Mouse (Mus musculus) retina, embryonic 14.5 days (tissue): ENCODE measurements at regions not wholly inside any gene's neighbourhood (a gene's known extent, or its start where the extent isn't known, plus 50 kb on each side); places are given as distances from the start of the nearest gene placed in this dataset.

Source experiments
- DNase-seq: peaks from one replicate; pipeline ENCODE4 v3.0.0-alpha.2; 2015; ENCODE audit warnings: low spot score

DNA sequence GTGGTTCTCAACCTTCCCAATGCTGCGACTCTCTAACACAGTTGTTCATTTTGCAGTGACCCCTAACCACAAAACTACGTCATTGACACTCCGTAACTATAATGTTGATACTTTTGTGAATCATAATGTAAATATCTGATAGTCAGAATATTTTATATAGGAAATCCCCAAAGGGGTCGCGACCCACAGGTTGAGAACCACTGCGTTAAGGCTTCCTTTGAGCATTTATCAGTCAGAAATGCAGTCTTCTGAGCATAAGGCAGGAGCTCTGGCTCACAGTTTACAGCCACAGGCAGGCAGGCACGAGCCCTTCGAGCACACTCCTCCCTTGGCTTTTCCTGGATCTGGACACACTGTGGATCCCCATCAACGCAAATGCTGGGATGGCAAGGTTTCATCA lies 57.0 kb downstream of the Nxnl2 start:
- DNase-seq = no peak

DNA sequence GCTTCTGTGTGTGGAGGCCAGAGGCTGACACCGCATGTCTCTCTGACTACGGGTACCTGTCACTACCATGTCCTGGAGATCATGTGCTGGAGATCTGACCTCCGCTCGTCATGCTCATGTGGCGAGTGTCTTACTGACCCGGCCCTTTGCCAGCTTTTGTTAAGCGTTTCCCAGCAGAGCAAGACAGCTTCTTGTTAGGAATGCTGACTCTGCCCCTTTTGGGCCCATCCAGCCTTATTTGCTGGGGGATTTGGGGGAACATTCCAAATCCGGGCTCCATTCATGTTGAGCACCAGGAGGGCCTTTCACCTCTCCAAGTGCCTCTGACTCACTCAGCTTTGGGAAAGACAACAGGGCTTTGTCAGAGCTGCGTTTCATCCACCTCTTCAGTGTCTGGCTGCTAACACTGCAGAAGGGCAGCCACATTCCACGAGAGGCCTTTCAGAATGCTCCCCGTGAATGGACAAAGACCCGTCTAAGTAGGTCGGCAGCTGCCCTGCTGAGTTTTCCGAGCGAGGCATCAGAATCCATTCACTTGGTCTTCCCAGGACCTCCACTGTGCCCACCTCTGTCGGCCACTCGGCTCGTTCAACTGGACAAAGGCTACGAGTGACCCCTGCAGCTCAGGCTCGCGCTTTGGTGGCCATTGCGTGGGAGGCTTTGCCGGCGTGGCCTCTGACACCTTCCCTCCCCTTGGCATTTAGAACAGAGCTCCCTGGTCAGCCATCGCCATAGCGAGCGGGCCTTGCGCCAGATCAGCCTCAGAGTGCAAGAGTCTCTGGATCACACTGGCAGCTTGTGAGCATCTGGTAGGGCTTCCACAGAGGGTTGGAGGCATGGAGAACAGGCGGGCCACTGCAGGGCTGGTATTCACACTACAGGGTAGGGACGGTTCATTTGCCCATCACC lies 58.3 kb downstream of the Nxnl2 start:
- peak; percentile 83 for DNase-seq

GRCm38 (mm10) chr13:51229862-51230261 lies 59.0 kb downstream of the Nxnl2 start:
- DNase-seq = no peak

DNA sequence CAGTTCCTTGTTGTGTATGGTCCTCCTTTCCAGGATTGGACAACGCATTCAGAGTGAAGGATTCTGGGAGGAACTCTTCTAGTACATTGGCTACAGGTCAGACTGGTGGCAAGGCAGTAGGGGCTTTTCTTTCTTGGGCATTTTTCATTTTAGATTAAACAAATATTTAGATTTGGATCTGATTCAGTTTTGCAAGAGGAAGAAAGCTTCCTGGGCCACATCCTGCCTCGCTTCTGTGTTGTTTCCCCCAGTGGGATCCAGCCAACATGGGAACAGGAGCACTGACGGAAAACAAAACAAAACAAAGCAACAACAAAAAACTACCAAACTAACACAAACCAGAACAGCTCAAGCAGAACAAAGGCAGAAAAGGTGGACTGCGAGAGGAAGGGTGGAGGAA lies 60.8 kb downstream of the Nxnl2 start:
- no peak for DNase-seq

DNA sequence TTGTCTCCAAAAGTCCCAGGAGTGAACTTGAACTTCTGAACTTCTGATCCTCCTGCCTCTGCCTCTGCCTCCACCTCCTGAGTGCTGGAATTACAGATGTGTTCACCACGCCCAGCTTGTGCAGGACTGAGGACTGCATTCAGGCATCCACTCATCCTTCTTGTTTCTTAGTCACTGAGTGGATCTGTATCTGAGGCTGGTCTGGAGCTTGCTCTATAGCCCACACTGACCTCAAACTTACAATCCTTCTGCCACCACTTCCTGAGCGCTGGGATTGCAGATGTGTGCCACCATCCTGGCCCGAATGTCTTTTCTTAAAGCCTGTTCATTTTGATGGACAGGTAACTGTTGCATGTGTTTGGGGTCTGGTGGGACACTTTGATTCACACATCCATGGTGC lies 76.6 kb downstream of the Nxnl2 start:
- DNase-seq = no peak

- DNase-seq = no peak
Measured at GRCm38 (mm10) chr13:51253371-51253770, 82.5 kb downstream of the Nxnl2 start.

DNA sequence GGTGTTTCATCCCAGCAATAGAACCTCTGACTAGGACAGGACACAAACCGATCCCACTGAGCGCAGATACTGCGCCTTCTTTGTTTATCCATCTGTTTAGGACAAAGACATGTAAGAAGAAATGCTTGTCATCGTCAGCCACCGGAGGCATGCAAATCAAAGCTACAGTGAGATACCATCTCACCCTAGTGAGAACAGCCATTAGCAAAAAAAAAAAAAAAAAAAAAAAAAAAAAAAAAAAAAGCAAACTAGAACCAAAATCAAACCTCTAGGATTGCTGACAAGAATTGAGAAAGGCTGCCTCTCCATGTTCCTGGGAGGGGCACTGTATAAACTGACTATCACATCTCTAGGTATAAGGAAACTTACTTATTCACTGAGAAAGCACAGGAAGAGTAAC lies 84.9 kb downstream of the Nxnl2 start:
- DNase-seq = no peak

GRCm38 (mm10) chr13:51258752-51259721 lies 88.2 kb downstream of the Nxnl2 start:
- peak; percentile 64 for DNase-seq

GRCm38 (mm10) chr13:51261619-51262018 lies 90.8 kb downstream of the Nxnl2 start:
- DNase-seq = peak; percentile 25

- no peak for DNase-seq
Measured at GRCm38 (mm10) chr13:51272786-51273185, 102.0 kb downstream of the Nxnl2 start.

- DNase-seq = peak; percentile 35
Measured at GRCm38 (mm10) chr13:51274639-51275038, 103.8 kb downstream of the Nxnl2 start.

GRCm38 (mm10) chr13:51276601-51277000 lies 105.8 kb downstream of the Nxnl2 start:
- no peak for DNase-seq

DNA sequence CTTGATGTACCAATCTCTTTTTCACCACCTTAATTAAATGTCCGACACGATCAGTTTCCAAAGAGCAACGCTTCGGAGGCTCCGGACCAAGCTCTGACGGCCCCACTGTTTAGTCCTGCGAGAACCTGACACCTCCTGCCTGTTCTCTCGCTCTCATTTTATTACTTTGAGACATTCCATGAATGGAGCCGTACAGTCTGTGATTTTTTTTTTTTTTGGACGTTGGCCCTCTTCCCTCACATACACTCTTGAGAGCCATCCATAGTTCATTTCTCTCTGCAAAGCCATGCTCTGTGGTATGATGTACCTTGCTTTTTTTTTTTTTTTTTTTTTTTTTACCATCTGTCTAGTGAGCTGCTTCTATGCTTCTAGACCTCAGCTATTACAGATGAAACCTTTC lies 106.7 kb downstream of the Nxnl2 start:
- DNase-seq = no peak

DNA sequence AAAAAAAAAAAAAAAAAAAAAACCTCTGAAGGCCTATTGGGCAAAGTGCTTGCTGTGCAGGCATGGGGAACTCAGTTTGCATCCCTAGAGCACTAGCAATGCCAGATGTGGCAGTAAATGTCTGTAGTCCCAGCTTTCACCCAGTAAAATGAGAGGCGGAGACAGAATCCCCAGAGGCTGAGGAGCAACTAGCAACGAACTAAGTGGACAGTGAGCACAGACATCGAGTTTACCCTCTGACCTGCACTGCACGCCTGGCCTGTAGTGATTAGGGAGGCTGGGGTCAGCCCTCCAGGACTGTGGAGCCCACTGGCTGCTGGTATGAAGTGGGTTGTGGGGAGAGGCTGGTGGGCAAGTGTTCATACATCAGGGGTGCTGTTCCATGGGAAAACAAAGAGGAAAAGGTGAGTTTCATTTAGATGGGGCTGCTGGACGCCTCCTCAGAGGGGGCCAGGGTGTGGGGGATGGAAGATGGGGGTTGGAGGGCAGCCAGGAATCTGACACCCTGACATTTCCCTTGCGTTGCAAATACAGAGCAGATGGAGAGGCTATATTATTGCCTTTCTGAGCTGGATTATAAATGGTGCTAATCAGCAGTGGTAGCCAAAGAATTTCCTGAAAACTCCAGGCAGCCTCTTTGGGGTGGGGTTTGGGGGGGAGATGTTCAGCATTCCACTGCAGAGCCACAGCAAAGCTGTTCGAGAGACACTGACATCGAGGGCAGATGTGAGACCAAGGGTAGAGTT lies 109.0 kb downstream of the Nxnl2 start:
- DNase-seq = peak; percentile 29

GRCm38 (mm10) chr13:51280388-51280753 lies 109.5 kb downstream of the Nxnl2 start:
- peak; percentile 54 for DNase-seq

DNA sequence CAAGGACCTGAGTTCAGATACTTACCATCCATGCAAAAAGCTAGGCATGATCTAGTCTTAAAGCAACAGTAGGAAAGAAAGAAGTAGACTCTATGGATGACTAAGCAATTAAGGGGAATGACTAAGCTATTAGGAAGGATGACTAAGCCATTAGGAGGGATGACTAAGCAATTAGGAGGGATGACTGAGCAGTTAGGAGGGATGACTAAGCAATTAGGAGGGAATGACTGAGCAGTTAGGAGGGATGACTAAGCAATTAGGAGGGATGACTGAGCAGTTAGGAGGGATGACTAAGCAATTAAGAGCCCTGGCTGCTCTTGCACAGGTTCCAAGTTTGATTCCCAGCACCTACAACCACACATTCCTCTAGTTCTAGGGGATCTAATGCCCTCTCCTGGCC lies 113.9 kb downstream of the Nxnl2 start:
- no peak for DNase-seq

GRCm38 (mm10) chr13:51289442-51289841 lies 118.6 kb downstream of the Nxnl2 start:
- DNase-seq = no peak

DNA sequence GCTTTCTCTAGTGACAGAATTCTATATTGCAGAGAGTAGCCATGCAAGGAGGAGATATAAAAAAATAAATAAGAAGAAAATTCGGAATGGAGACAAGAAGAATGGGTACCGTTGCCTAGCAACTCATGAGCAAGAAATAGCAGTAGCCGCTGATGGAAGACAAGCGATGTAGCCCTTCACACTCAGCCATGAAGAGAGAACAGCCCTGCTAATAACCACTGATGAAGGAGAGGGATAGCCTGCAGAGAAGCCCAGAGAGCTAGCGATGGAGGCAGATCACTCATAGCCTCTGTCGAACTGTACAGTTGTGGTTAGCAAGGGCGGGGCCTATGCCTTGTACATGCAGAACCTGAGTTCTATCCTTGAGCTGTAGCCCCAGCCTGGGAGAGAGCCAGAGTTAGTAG lies 118.4 kb upstream of the S1pr3 start:
- no peak for DNase-seq

DNA sequence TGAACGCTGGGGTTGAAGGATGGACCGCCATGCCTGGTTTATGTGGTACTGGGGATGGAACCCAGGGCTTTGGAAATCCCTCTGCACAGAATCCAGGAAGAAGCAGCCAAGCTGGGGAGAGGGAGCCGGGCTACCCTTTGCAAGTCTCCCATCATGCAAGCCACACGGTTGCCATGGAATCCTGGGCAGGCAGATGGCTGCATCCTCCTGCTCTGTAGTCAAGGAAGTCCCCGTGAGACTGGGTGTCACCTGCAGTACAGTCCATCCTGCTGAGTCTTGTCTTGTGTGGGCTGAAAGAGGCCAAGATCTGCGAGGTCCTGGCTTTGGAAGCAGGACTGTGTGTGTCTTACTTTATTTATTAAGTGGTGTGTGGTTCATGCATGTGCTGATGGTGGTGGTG lies 117.5 kb upstream of the S1pr3 start:
- no peak for DNase-seq

- no peak for DNase-seq
Measured at GRCm38 (mm10) chr13:51293047-51293446, 115.4 kb upstream of the S1pr3 start.

DNA sequence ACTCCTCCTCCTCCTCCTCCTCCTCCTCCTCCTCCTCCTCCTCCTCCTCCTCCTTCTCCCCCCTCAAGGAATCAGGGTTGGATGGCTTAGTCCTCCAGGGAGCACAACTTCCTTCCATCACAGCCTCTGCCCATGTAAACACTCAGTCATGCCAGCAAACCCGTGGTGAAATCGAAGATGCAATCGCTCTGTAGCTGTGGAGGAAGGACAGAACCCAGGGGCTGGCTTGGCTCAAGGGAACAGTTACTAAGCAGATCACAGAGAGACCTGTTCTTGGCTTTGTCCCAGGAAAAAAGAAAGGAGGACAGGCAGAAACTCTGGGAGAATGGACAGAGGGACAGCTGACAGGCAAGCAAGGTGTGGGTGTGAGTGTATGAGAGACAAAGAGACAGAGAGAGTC lies 112.6 kb upstream of the S1pr3 start:
- no peak for DNase-seq

DNA sequence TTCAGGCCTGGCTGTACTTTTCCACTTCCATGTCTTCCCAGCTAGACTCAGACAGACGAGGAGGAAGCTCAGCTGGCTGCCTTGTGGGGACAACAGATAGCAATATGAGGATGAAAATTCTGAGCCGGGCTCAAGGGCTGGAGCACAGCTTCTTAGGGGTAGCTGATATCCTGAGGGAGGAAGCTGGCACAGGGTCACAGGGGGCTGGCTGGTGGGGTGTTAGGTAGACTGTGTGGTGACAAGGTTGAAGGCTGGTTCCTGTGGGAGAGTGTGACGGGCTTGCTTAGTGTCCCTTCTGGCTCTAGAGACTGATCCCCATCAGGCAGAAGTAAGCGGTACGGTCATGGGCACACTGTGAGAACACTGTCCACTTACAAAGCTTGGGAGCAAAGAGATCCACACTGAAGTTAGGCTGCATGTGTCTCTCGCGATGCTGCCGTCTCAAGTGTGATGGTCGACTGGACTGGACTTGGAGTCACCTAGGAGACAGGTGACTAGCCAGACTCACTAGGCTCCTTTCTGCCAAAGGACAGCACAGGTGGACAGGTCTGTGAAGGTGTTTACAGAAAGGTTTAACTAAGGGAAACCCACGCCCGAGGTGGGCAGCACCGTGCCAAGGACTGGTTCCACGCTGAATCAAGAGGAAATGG lies 111.1 kb upstream of the S1pr3 start:
- no peak for DNase-seq
